Mouse (Mus musculus): ENCODE measurements at regions not wholly inside any gene's neighbourhood (a gene's known extent, or its start where the extent isn't known, plus 50 kb on each side); places are given as distances from the start of the nearest gene placed in this dataset.

- Histone ChIP-seq H3K9ac (replicated peaks; ENCODE audit: low read length, poor library complexity, severe bottlenecking) (no peak overlapping the region), H3K4me3 (ENCODE audit: low read depth, low read length) (no peak overlapping the region), H3K36me3 (ENCODE audit: insufficient read depth, low read length) (no peaks in the 10 kb centered on the region), H3K27ac (ENCODE audit: low read depth, low read length) (no peak overlapping the region), H3K4me1 (ENCODE audit: insufficient read depth, low read length) (no peaks in the 10 kb centered on the region), H3K27me3 (ENCODE audit: insufficient read depth, low read length) (no peaks in the 10 kb centered on the region), H3K4me2 (ENCODE audit: low read depth, low read length, poor library complexity, severe bottlenecking) (no peak overlapping the region), H3K9me3 (ENCODE audit: low read length) (no peaks in the 10 kb centered on the region)
- DNase-seq (ENCODE audit: low spot score) (no peak), ATAC-seq (ENCODE audit: low FRiP score) (no peak)
- WGBS = 89% methylated on average over 8 of the region's 8 CpGs
- no peak for TF ChIP-seq CTCF (IDR thresholded peaks at IDR 0.05)
Measured at GRCm38 (mm10) chr13:103422997-103423396, 88.7 kb upstream of the Mast4 start.

DNA sequence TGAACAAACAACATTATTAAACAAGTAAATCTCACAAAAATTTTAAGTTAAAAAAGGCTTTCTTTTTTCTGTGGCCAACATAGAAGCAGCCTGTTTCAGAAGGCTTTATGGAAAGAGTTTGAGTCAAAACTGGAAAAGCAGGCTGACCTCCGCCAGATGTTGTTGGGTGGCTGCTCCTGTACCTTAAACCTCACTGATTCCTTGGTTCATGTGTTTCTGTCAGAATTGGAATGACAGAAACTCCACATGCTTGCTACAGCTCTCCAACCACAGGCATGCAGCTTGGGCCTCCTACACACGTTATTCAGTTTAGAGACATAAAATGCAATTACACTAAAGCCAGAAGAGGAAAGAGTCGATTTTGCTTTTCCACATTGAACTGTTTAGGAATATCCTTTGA lies 84.8 kb upstream of the Mast4 start:
- no peak for TF ChIP-seq CTCF (IDR thresholded peaks at IDR 0.05)
- Histone ChIP-seq H3K27me3 (ENCODE audit: insufficient read depth, low read length) (no peaks in the 10 kb centered on the region), H3K4me2 (ENCODE audit: low read depth, low read length, poor library complexity, severe bottlenecking) (no peak overlapping the region), H3K4me1 (ENCODE audit: insufficient read depth, low read length) (no peaks in the 10 kb centered on the region), H3K36me3 (ENCODE audit: insufficient read depth, low read length) (no peaks in the 10 kb centered on the region), H3K9ac (replicated peaks; ENCODE audit: low read length, poor library complexity, severe bottlenecking) (no peak overlapping the region), H3K4me3 (ENCODE audit: low read depth, low read length) (no peak overlapping the region), H3K27ac (ENCODE audit: low read depth, low read length) (no peak overlapping the region), H3K9me3 (ENCODE audit: low read length) (no peaks in the 10 kb centered on the region)
- 93% methylated on average over 3 of the region's 3 CpGs for WGBS
- DNase-seq (ENCODE audit: low spot score) = no peak
- no peak for ATAC-seq (ENCODE audit: low FRiP score)

DNA sequence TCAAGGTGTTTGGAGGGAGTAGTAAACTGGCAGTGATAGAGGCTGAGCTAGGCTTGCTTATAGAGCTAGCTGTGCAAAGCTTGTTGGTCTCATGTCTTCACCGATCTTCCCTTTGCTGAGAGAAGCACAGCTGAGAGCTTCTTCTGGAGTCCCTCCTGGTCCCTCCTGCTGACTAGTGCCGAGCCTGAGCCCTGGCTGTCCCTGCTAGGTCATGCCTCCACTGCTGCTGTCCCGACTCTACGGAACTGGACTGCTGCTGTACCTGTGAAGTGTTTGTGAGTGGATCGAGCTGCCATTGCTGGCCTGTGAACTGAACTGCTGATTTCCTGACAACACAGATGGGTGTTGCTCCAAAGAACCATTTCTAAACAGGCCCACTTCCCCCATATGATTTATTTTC lies 83.0 kb upstream of the Mast4 start:
- 87% methylated on average over 5 of the region's 5 CpGs for WGBS
- H3K36me3 ChIP-seq (ENCODE audit: insufficient read depth, low read length) = no peaks in the 10 kb centered on the region
- no peak overlapping the region for H3K4me3 ChIP-seq (ENCODE audit: low read depth, low read length)
- no peak overlapping the region for H3K4me2 ChIP-seq (ENCODE audit: low read depth, low read length, poor library complexity, severe bottlenecking)
- no peaks in the 10 kb centered on the region for H3K27me3 ChIP-seq (ENCODE audit: insufficient read depth, low read length)
- H3K4me1 ChIP-seq (ENCODE audit: insufficient read depth, low read length) = no peaks in the 10 kb centered on the region
- TF ChIP-seq CTCF (IDR thresholded peaks at IDR 0.05) = no peak
- ATAC-seq (ENCODE audit: low FRiP score) (no peak), DNase-seq (ENCODE audit: low spot score) (no peak)
- no peak overlapping the region for H3K9ac ChIP-seq (replicated peaks; ENCODE audit: low read length, poor library complexity, severe bottlenecking)
- no peaks in the 10 kb centered on the region for H3K9me3 ChIP-seq (ENCODE audit: low read length)
- no peak overlapping the region for H3K27ac ChIP-seq (ENCODE audit: low read depth, low read length)

DNA sequence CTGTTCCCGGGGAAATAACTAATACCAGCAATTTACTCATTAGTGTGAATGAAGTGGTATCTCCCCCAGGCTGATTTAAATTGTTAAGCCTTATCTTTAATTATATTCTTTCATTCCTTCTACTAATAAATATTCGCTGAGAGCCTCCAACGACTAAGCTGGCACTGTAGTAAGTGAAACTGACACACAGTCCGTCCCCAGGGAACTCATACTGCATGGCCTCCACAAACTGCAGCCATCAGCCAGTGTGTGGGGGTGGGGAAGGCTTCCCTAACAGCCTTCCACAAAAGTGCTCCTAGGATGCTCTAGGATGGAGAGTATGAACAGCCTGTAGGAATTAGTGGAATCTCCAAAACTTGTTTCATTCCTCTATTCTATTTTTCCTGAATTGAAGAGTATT lies 81.0 kb upstream of the Mast4 start:
- Histone ChIP-seq H3K4me2 (ENCODE audit: low read depth, low read length, poor library complexity, severe bottlenecking) (no peak overlapping the region), H3K4me1 (ENCODE audit: insufficient read depth, low read length) (no peaks in the 10 kb centered on the region), H3K4me3 (ENCODE audit: low read depth, low read length) (no peak overlapping the region), H3K9me3 (ENCODE audit: low read length) (no peaks in the 10 kb centered on the region), H3K27ac (ENCODE audit: low read depth, low read length) (no peak overlapping the region), H3K36me3 (ENCODE audit: insufficient read depth, low read length) (no peaks in the 10 kb centered on the region), H3K9ac (replicated peaks; ENCODE audit: low read length, poor library complexity, severe bottlenecking) (no peak overlapping the region), H3K27me3 (ENCODE audit: insufficient read depth, low read length) (no peaks in the 10 kb centered on the region)
- ATAC-seq (ENCODE audit: low FRiP score) = no peak
- DNase-seq (ENCODE audit: low spot score) = no peak
- no peak for TF ChIP-seq CTCF (IDR thresholded peaks at IDR 0.05)
- 51% methylated on average over 4 of the region's 4 CpGs for WGBS

- DNase-seq (ENCODE audit: low spot score) (no peak), ATAC-seq (ENCODE audit: low FRiP score) (no peak)
- no peak for TF ChIP-seq CTCF (IDR thresholded peaks at IDR 0.05)
- H3K9me3 ChIP-seq (ENCODE audit: low read length) = no peaks in the 10 kb centered on the region
- no peak overlapping the region for H3K4me2 ChIP-seq (ENCODE audit: low read depth, low read length, poor library complexity, severe bottlenecking)
- 94% methylated on average over 2 of the region's 2 CpGs for WGBS
- H3K27me3 ChIP-seq (ENCODE audit: insufficient read depth, low read length) = no peaks in the 10 kb centered on the region
- H3K36me3 ChIP-seq (ENCODE audit: insufficient read depth, low read length) = no peaks in the 10 kb centered on the region
- H3K4me1 ChIP-seq (ENCODE audit: insufficient read depth, low read length) = no peaks in the 10 kb centered on the region
- no peak overlapping the region for H3K27ac ChIP-seq (ENCODE audit: low read depth, low read length)
- H3K4me3 ChIP-seq (ENCODE audit: low read depth, low read length) = no peak overlapping the region
- no peak overlapping the region for H3K9ac ChIP-seq (replicated peaks; ENCODE audit: low read length, poor library complexity, severe bottlenecking)
Measured at GRCm38 (mm10) chr13:103412566-103412965, 78.3 kb upstream of the Mast4 start.

- Histone ChIP-seq H3K4me1 (ENCODE audit: insufficient read depth, low read length) (no peaks in the 10 kb centered on the region), H3K27ac (ENCODE audit: low read depth, low read length) (no peak overlapping the region), H3K9ac (replicated peaks; ENCODE audit: low read length, poor library complexity, severe bottlenecking) (no peak overlapping the region), H3K9me3 (ENCODE audit: low read length) (no peaks in the 10 kb centered on the region), H3K4me3 (ENCODE audit: low read depth, low read length) (no peak overlapping the region), H3K27me3 (ENCODE audit: insufficient read depth, low read length) (no peaks in the 10 kb centered on the region), H3K36me3 (ENCODE audit: insufficient read depth, low read length) (no peaks in the 10 kb centered on the region), H3K4me2 (ENCODE audit: low read depth, low read length, poor library complexity, severe bottlenecking) (no peak overlapping the region)
- DNase-seq (ENCODE audit: low spot score) (no peak), ATAC-seq (ENCODE audit: low FRiP score) (no peak)
- WGBS = 86% methylated on average over 7 of the region's 7 CpGs
- TF ChIP-seq CTCF (IDR thresholded peaks at IDR 0.05) = no peak
Measured at GRCm38 (mm10) chr13:103409286-103409685, 75.0 kb upstream of the Mast4 start.

All from midbrain, postnatal 0 days (tissue).